Mouse (Mus musculus): ENCODE data around the gene Cd2bp2.

The Cd2bp2 gene
- long read RNA-seq, experiment 1, transcript Cd2bp2-202 (7 exons, 3,284 nt), result major isoform, 8 of 22 reads
- long read RNA-seq, experiment 1, partial matches to known transcripts, result 8 of 22 reads
- long read RNA-seq, experiment 1, other reads (novel, unspliced or antisense), result 6 of 22 reads
- long read RNA-seq, experiment 2, transcript Cd2bp2-202 (7 exons, 3,284 nt), result major isoform, 14 of 29 reads
- long read RNA-seq, experiment 2, partial matches to known transcripts, result 4 of 29 reads
- long read RNA-seq, experiment 2, other reads (novel, unspliced or antisense), result 11 of 29 reads

GRCm38 (mm10) chr7:127195544-127196295 lies at the start of gene Cd2bp2:
Gene Cd2bp2 (minus strand): TSS chr7:127196050.
- intact Hi-C loops (cut with DNase I), result no loop called here

DNA sequence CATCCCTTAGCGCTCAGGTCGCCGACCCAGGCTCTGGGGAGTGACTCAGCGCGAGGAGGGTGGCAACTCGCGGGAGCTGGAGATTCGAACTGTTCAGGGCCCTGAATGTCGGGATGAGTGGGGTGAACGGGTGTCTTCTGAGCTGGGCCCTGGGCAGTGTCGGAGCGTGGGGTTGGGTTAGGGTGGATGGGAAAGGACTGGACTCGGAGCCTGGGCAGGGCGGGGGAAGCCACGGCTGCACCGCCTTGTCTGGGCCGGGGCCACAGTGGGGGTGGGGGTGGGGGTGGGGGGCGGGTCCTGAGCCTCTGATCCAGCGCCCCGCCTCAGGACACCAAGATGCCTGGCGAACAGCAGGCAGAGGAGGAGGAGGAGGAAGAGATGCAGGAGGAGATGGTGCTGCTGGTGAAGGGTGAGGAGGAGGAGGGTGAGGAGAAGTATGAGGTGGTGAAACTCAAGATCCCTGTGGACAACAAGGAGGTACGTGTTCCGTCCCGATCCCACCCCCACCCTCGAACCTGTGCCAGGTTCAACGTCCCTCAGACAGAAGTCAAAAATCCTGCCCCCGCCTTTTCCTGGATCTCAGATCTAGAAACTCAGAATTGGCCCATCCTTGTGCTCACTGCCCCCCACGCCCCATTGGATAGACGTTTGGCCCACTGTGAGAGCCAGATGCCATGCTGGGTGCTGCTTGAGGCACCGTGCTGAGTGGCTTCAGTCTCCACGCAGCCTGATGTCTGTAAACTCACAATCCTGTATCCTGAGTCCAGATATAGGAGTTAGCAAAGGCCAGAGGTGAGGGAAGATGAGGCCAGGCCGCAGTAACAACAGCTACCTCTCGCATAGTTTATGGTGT lies 49.0 kb upstream of the Cd2bp2 start:
- intact Hi-C loops (cut with DNase I), result no loop called here

DNA sequence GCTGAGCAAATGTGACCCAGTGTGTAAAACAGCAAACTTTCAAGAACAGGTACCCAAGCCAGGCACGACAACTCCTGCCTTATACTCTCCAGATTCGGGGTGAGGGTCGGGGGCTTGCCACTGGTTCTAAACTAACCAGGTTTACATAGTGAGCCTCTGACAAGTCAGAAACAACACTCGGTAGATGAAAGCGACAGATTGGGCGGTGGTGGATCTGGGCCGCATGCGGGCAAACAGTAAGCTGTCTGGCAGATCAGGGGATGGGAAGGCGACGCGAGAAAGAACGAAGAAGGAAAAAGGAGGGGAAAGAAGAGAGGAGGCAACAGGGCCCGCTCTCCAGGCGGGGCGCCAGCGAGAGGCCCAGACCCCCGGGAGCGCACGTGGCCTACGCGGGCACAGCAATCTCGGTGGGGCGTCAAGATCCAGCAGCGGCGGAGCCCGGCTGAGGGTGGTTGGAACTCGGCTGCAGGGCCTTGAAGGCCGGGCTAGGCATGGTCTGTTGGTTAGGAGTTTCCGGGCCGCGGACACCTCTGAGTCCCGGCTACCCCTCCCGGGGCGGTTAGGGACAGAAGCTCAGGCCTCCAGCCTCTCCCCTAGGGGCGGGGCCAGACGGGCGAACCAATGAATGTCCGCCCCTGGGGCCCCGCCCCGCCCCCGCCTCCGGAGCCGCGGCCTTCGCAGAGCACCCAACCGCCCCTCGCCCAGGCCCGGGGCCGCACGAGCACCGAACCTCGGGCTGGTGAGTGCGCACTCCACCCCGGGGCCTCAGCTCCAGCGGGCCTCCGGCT lies 48.2 kb upstream of the Cd2bp2 start, which contains the start of gene Zfp771:
TSS of gene Zfp771 (plus strand) at position 405 of the 788 bp plus-strand sequence.
- intact Hi-C loops (cut with DNase I), result no loop called here

GRCm38 (mm10) chr7:127243361-127243867 lies 47.6 kb upstream of the Cd2bp2 start:
- intact Hi-C loops (cut with DNase I), result no loop called here

GRCm38 (mm10) chr7:127234777-127235176 lies 38.9 kb upstream of the Cd2bp2 start:
- intact Hi-C loops (cut with DNase I), result no loop called here

DNA sequence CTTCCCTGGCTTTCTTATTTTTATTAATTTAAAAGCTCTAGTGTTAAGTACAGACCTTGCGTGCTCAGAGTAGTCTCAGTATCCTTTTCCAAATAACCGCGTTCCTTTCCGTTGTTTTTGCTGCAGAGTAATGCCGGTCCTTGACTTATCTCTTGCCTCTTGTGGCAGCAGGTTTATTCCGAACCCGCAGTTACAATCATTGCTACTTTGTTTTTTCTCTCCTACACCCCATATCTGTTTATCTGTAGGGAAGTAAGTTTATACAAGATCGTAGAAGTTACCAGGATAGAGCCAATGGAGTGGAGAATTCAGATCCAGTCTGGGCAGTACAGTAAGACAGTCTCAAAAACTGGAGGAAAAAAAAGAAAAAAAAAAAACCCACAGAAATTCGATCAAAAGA lies 37.9 kb upstream of the Cd2bp2 start:
- intact Hi-C loops (cut with DNase I), result no loop called here

GRCm38 (mm10) chr7:127233368-127233749 lies 37.5 kb upstream of the Cd2bp2 start:
- intact Hi-C loops (cut with DNase I), result no loop called here

GRCm38 (mm10) chr7:127232622-127233367 lies 36.9 kb upstream of the Cd2bp2 start, which contains the start of the genes Zfp553 and Sept1:
Gene Zfp553 (plus strand): TSS chr7:127233061.
Gene Sept1 (minus strand): TSS chr7:127233130.
- intact Hi-C loops (cut with DNase I), result no loop called here

DNA sequence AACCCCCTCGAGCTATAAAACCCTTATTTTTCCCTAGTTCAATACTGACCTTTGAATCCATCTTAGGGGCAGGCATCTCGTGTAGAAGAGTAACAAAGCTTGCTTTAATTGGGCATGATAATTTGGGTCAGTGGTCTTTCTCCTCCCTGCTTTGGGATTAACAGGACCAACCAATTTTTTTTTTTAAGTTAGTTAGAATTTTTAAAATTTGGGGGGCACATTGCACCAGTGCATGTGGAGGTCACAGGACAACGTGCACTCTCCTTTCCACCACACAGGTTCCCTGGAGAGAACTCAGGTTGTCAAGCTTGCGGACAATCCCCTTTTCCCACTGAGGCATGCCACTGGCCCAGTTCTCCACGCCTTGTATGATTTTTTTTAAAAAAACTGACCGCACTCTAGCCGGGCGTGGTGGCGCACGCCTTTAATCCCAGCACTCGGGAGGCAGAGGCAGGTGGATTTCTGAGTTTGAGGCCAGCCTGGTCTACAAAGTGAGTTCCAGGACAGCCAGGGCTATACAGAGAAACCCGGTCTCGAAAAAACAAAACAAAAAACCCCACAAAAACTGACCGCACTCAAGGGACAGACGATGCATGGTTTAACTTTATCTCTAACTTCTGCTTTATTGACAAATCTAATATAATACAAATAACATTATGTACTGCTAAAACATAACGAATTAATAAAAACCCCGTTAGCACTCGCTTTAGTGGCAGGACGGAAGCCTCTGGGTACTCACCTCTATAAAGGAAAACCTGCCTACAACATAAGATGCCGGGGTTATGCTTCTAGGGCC lies 36.2 kb upstream of the Cd2bp2 start:
- intact Hi-C loops (cut with DNase I), result no loop called here

DNA sequence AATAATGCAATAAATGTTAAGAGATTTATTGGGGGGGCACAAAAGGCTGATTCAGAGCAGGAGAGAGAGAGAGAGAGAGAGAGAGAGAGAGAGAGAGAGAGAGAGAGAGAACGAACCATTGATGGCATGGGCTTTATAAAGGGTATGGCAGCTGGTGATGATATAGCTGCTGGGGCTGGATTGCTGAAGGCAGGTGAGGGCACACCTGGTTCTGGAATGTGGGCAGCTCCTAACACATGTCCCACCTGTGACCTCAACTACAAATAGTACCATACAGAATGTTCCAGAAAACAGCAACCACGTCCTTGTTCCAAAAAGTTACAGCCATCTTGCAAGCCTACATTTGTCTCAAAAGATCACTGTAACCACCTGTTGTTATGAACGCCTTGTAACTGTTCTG lies 35.5 kb upstream of the Cd2bp2 start:
- intact Hi-C loops (cut with DNase I), result no loop called here

GRCm38 (mm10) chr7:127228615-127229303 lies 32.9 kb upstream of the Cd2bp2 start:
- intact Hi-C loops (cut with DNase I), result no loop called here

DNA sequence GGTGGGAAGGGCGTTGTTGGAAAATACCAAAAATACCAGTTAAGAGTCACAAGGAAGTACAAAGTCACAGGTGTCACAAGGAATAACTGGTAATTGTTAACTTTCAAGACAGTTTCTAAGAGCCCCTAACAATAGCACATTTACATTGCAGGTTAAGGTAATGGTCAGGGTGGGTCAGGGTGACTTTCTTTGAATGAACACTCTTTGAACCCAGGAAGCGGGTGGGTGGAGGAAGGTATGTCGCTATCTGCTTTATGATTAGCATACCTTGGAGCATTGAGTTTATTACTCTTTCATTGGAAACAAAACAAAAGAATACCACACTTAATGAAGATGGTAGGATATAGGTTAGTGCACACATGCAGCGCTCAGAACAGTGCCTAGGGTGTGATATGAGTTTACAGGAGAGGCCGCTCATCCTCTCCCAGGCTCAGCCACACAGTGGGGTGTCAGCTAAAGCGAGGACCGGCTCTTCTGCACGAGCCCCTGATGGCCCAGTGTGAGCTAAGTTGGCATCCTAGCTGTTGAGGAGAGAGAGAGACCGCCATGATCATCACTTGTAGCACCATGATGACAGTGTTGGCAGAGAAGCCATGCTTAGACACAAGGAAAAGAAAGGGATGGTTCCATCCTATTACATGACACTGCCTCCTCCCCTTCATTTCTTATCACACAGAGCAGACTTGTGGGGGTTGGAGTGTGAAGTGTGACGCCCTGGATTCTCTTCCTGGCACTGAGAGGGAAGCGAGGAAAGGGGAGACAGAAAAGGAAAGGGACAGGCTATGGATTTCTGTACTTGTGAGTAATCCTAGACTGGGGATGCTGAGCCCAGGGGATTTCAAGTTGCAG lies 29.5 kb upstream of the Cd2bp2 start:
- intact Hi-C loops (cut with DNase I), result no loop called here

GRCm38 (mm10) chr7:127224616-127225015 lies 28.8 kb upstream of the Cd2bp2 start:
- intact Hi-C loops (cut with DNase I), result no loop called here

DNA sequence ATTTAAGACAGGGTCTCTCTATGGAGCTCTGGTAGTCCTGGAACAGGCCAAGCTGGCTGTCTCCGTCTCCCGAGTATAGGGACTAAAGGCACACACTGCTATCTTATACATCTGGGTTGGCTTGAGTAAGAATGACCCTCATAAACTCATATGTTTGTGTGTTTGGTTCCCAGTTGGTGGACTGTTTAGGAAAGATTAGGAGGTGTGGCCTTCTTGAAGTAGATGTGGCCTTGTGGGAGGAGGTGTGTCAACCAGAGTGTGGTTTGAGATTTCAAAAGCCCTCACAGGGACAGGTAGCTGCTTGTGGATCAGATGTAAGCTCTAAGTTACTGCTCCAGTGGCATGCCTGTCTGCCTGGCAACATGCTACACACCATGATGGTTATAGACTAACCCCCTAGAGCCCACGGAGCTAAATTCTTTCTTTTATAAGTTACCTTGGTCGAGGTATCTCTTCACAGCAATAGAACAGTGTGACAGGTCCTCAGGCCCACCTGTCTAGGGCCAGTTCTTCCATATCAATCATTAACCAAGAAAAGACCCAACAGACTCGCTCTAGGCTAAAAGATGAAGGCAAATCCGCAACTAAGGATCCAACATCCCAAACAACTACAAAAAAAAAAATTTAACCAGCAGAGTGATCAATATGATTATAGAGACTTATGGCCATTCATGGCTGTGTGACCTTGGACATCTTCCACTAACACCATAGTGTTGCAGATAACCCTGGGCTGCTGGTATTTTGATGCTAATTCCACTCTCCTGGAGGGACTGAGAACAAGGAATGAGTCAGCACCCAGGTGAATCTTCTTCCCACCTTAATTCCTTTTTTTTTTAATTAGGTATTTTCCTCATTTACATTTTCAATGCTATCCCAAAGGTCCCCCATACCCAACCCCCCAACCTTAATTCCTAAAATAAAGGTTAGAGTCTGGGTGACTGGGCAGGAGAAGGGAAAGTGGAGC lies 27.9 kb upstream of the Cd2bp2 start:
- intact Hi-C loops (cut with DNase I), result no loop called here

DNA sequence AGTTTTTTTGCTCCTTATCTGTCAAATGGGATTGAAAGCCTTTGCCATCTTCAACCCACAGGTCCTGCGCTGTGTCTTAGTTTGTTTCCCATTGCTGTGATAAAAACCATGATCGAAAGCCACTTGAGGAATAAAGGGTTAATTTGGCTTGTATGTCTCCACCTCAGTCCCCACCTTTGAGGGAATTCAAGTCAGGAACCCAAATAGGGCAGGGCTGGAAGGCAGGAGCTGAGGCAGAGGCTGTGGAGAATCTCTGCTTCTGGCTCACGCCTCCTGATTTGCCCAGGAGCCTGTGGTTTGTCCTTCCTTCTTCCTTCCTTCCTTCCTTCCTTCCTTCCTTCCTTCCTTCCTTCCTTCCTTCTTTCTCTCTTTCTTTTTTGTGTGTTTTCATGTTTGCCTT lies 27.3 kb upstream of the Cd2bp2 start:
- intact Hi-C loops (cut with DNase I), result no loop called here

- intact Hi-C loops (cut with DNase I), result no loop called here
These were observed 24.6 kb upstream of the Cd2bp2 start for GRCm38 (mm10) chr7:127220440-127220839.
